Mouse (Mus musculus) lung, postnatal 0 days (tissue): Measurements from ENCODE around the gene Scrn3. TPM values are rescaled to one million over a fixed set of nuclear protein-coding genes. Genes with fewer than 3 reads are reported as not detected.

Experiments
- ATAC-seq: fragments of 200-750 bp; cut with Nextera tagmentation; 2 replicates; pipeline ENCODE4 v1.8.0; 2017; ENCODE audit warnings: moderate library complexity
- DNase-seq: peaks from one replicate; pipeline ENCODE4 v3.0.0-alpha.2; 2016; ENCODE audit warnings: low spot score
- H3K27ac ChIP-seq: fragments of 300-500 bp; sonication (generic); 2 replicates; pipeline ENCODE4 v1.5.1; 2014; ENCODE audit warnings: antibody characterized with exemption, mild to moderate bottlenecking, low read length, mixed read lengths
- H3K27me3 ChIP-seq: fragments of 300-500 bp; sonication (generic); replicated peaks from 2 replicates; pipeline ENCODE4 v1.6.1; 2014; ENCODE audit warnings: low read length, mixed read lengths; ENCODE audit not compliant: insufficient read depth
- H3K36me3 ChIP-seq: fragments of 300-500 bp; sonication (generic); 2 replicates; pipeline ENCODE4 v1.6.1; 2014; ENCODE audit warnings: low read length, mixed read lengths; ENCODE audit not compliant: insufficient read depth
- H3K4me1 ChIP-seq: fragments of 300-500 bp; sonication (generic); 2 replicates; pipeline ENCODE4 v1.6.1; 2014; ENCODE audit warnings: antibody characterized with exemption, low read depth, low read length, mixed read lengths; ENCODE audit not compliant: insufficient read depth
- H3K4me2 ChIP-seq: fragments of 300-500 bp; sonication (generic); replicated peaks from 2 replicates; pipeline ENCODE4 v1.6.1; 2014; ENCODE audit warnings: low read depth, mild to moderate bottlenecking, low read length, moderate library complexity, mixed read lengths
- H3K4me3 ChIP-seq: fragments of 300-500 bp; sonication (generic); 2 replicates; pipeline ENCODE4 v1.5.1; 2014; ENCODE audit warnings: low read depth, low read length
- H3K9ac ChIP-seq: fragments of 300-500 bp; sonication (generic); replicated peaks from 2 replicates; pipeline ENCODE4 v1.6.1; 2014; ENCODE audit warnings: low read depth, mild to moderate bottlenecking
- H3K9me3 ChIP-seq: fragments of 300-500 bp; sonication (generic); 2 replicates; pipeline ENCODE4 v1.6.1; 2016; ENCODE audit warnings: low read length, mixed read lengths
- CTCF ChIP-seq: IDR thresholded peaks from 2 replicates; pipeline ENCODE4 v1.5.1; 2016; ENCODE audit warnings: antibody characterized with exemption, mild to moderate bottlenecking
- EP300 ChIP-seq: IDR thresholded peaks from 2 replicates; pipeline ENCODE4 v1.6.1; 2016; ENCODE audit warnings: antibody characterized with exemption, mild to moderate bottlenecking, control low read depth
- WGBS: fragments of 180-500 bp; shearing (Covaris S2); extraction: QIAGEN DNeasy Blood & Tissue Kit; methylation state at CpG from one replicate; pipeline ENCODE4 v1.1.7; 2014; 5-methylcytosine and 5-hydroxymethylcytosine counted together
- polyA plus RNA-seq: library from polyadenylated mRNA; unstranded; fragments of >200 nt; fragmentation: Nextera tagmentation; extraction: Ambion mirVana; gene quantifications from 2 replicates; pipeline ENCODE4 v1.2.1, GENCODE M21; 2015

Gene Scrn3
- polyA plus RNA-seq, 1 experiment from 2014 or later = 10.9 TPM

- no peaks in the 10 kb centered on the region for H3K36me3 ChIP-seq
- no peaks in the 10 kb centered on the region for H3K4me1 ChIP-seq
- WGBS = 61% methylated on average over 12 of the region's 12 CpGs
- H3K9ac ChIP-seq = no peak overlapping the region
- no peak overlapping the region for H3K27ac ChIP-seq
- H3K9me3 ChIP-seq = no peaks in the 10 kb centered on the region
- no peak overlapping the region for H3K4me3 ChIP-seq
- H3K27me3 ChIP-seq = no peaks in the 10 kb centered on the region
- TF ChIP-seq CTCF = no peak
- H3K4me2 ChIP-seq = no peak overlapping the region
- ATAC-seq (no peak), DNase-seq (no peak)
Measured at GRCm38 (mm10) chr2:73322991-73323390, 10.6 kb downstream of the Scrn3 start.

- no peak for DNase-seq
- H3K4me2 ChIP-seq = no peak overlapping the region
- WGBS = 91% methylated on average over 5 of the region's 5 CpGs
- no peak overlapping the region for H3K9ac ChIP-seq
- no peaks in the 10 kb centered on the region for H3K36me3 ChIP-seq
- no peak for ATAC-seq
- no peaks in the 10 kb centered on the region for H3K4me1 ChIP-seq
- no peak overlapping the region for H3K27ac ChIP-seq
- TF ChIP-seq CTCF = no peak
- no peak overlapping the region for H3K4me3 ChIP-seq
- no peaks in the 10 kb centered on the region for H3K9me3 ChIP-seq
- no peaks in the 10 kb centered on the region for H3K27me3 ChIP-seq
Measured at GRCm38 (mm10) chr2:73325871-73326270, 13.5 kb downstream of the Scrn3 start.

GRCm38 (mm10) chr2:73335949-73336348 lies 23.5 kb downstream of the Scrn3 start:
- DNase-seq = peak; percentile 67
- 61% methylated on average over 3 of the region's 3 CpGs for WGBS

GRCm38 (mm10) chr2:73338415-73338814 lies 26.0 kb downstream of the Scrn3 start:
- no peaks in the 10 kb centered on the region for H3K27me3 ChIP-seq

More at GRCm38 (mm10) chr2:73335949-73336348, 23.5 kb downstream of the Scrn3 start:
- Histone ChIP-seq H3K27me3 (no peaks in the 10 kb centered on the region), H3K27ac (peak overlapping the region; percentile 1; the same call in 1 of the 2 replicates), H3K36me3 (no peaks in the 10 kb centered on the region), H3K4me3 (no peak overlapping the region), H3K4me1 (no peaks in the 10 kb centered on the region), H3K9ac (no peak overlapping the region), H3K9me3 (no peaks in the 10 kb centered on the region), H3K4me2 (no peak overlapping the region)
- peak; percentile 86 for ATAC-seq
- TF ChIP-seq EP300 (peak; percentile 56; the same call in 1 of the 2 replicates), CTCF (no peak)

GRCm38 (mm10) chr2:73343701-73344100 lies 31.3 kb downstream of the Scrn3 start:
- ATAC-seq (peak; percentile 46), DNase-seq (peak; percentile 62)
- Histone ChIP-seq H3K4me1 (no peaks in the 10 kb centered on the region), H3K36me3 (no peaks in the 10 kb centered on the region), H3K4me3 (no peak overlapping the region), H3K4me2 (no peak overlapping the region), H3K9ac (no peak overlapping the region), H3K27me3 (no peaks in the 10 kb centered on the region), H3K27ac (no peak overlapping the region), H3K9me3 (no peaks in the 10 kb centered on the region)
- TF ChIP-seq EP300 = no peak
- no peak for TF ChIP-seq CTCF
- 71% methylated on average over 5 of the region's 5 CpGs for WGBS

More at GRCm38 (mm10) chr2:73338415-73338814, 26.0 kb downstream of the Scrn3 start:
- no peaks in the 10 kb centered on the region for H3K4me1 ChIP-seq
- no peak for ATAC-seq
- no peaks in the 10 kb centered on the region for H3K9me3 ChIP-seq
- DNase-seq = no peak
- H3K27ac ChIP-seq = no peak overlapping the region
- H3K9ac ChIP-seq = no peak overlapping the region
- H3K4me3 ChIP-seq = no peak overlapping the region
- H3K4me2 ChIP-seq = no peak overlapping the region
- H3K36me3 ChIP-seq = no peaks in the 10 kb centered on the region
- TF ChIP-seq EP300 (no peak), CTCF (no peak)
- 73% methylated on average over 8 of the region's 8 CpGs for WGBS

DNA sequence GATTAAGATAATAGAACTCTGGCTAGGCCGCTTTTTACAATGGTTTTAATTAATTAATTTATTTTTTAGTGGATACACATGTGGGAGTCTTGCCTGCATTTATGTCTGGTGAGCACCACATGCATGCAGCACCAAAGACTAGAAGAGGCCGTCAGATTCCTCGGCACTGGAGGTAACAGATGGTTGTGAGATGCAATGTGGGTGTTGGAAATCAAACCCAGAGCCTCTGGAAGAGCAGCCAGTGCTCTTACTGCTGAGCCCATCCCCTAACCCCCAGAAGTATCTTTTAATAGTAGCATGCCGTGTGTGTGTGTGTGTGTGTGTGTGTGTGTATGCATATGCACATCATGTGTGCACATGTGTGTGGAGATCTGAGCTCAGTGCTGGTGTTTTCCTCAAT lies 32.8 kb downstream of the Scrn3 start:
- no peaks in the 10 kb centered on the region for H3K27me3 ChIP-seq
- H3K27ac ChIP-seq = no peak overlapping the region
- no peaks in the 10 kb centered on the region for H3K9me3 ChIP-seq
- no peak overlapping the region for H3K9ac ChIP-seq
- H3K4me3 ChIP-seq = no peak overlapping the region
- DNase-seq (no peak), ATAC-seq (no peak)
- no peak overlapping the region for H3K4me2 ChIP-seq
- WGBS = 89% methylated on average over 4 of the region's 4 CpGs
- no peaks in the 10 kb centered on the region for H3K4me1 ChIP-seq
- no peak for TF ChIP-seq EP300
- TF ChIP-seq CTCF = no peak
- H3K36me3 ChIP-seq = no peaks in the 10 kb centered on the region
